Mouse (Mus musculus) 416B (cell line): ENCODE results near the gene Srsf4.

Experiments used
- DNase-seq: peaks from one replicate; pipeline ENCODE4 v3.0.0; 2011; ENCODE audit warnings: low read depth

The Srsf4 gene

GRCm38 (mm10) chr4:131873293-131874168 lies at the start of gene Srsf4:
TSS of gene Srsf4 (plus strand) at chr4:131873617.
- peak; percentile 96 for DNase-seq

- DNase-seq = no peak
Observed at GRCm38 (mm10) chr4:131824939-131825338, 48.5 kb upstream of the Srsf4 start.

- DNase-seq = peak; percentile 45
Observed at GRCm38 (mm10) chr4:131825830-131826229, 47.6 kb upstream of the Srsf4 start.

- DNase-seq = no peak
Observed at GRCm38 (mm10) chr4:131826905-131827304, 46.5 kb upstream of the Srsf4 start.

GRCm38 (mm10) chr4:131829123-131829522 lies 44.3 kb upstream of the Srsf4 start:
- no peak for DNase-seq

GRCm38 (mm10) chr4:131831546-131832045 lies 41.8 kb upstream of the Srsf4 start:
- DNase-seq = no peak

GRCm38 (mm10) chr4:131832759-131833407 lies 40.5 kb upstream of the Srsf4 start:
- no peak for DNase-seq

GRCm38 (mm10) chr4:131833971-131834609 lies 39.3 kb upstream of the Srsf4 start:
- DNase-seq = no peak

GRCm38 (mm10) chr4:131836351-131836881 lies 37.0 kb upstream of the Srsf4 start:
- DNase-seq = no peak

- DNase-seq = no peak
Observed at GRCm38 (mm10) chr4:131836891-131837491, 36.4 kb upstream of the Srsf4 start.

GRCm38 (mm10) chr4:131837872-131838524 lies 35.4 kb upstream of the Srsf4 start, which contains the start of gene Ptpru:
TSS of gene Ptpru (minus strand) at chr4:131838288.
- DNase-seq = peak; percentile 31

GRCm38 (mm10) chr4:131843290-131843743 lies 30.1 kb upstream of the Srsf4 start, which contains the start of gene Mecr:
TSS of gene Mecr (plus strand) at chr4:131843470.
- peak; percentile 90 for DNase-seq

- no peak for DNase-seq
Observed at GRCm38 (mm10) chr4:131845991-131846778, 27.2 kb upstream of the Srsf4 start.

- no peak for DNase-seq
Observed at GRCm38 (mm10) chr4:131848082-131848481, 25.3 kb upstream of the Srsf4 start.

- no peak for DNase-seq
Observed at GRCm38 (mm10) chr4:131849986-131850638, 23.3 kb upstream of the Srsf4 start.

- DNase-seq = no peak
Observed at GRCm38 (mm10) chr4:131854950-131855349, 18.5 kb upstream of the Srsf4 start.

- DNase-seq = peak; percentile 92
Observed at GRCm38 (mm10) chr4:131860492-131861340, 12.7 kb upstream of the Srsf4 start.

- DNase-seq = no peak
Observed at GRCm38 (mm10) chr4:131861341-131861739, 12.1 kb upstream of the Srsf4 start.
